ENCODE assay signal across 11 mouse cellular contexts in the genomic region with DNA sequence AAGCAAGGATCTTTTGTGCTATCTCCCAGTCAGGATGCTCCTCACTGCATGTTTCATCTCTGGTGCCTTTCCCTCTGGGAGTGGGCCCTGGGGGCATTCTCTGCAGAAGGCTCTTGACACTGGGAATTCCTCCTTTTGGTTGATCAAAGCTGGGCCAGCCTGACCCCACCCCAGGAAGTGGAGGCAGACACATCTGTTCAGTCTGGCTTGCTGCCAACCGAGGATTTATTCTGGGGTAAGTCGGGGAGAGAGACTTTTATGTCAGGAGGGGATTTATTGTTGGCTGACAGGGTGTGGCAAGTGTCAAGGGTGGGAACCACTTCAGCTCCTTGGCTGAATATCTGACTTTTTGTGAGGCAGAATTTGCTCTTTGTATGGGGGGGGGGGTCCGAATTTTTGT.
DNase-seq lines count a peak whose midpoint lies in the region; ATAC-seq and TF ChIP-seq lines count a peak whose summit lies in the region.
"Had no signal": no experiment of that assay in that cellular context is flagged by ENCODE, and none has a peak within 500 bp of the region (broad histone marks: within the 10 kb centered on the region; RNA-seq: fewer than 3 reads in every experiment).

No protein-coding gene starts in this region.

- H3K4me3 ChIP-seq in stomach, embryonic 14.5 days (ENCODE audit: low read depth, low read length): no peak overlapping the region
- no peak overlapping the region for H3K4me3 ChIP-seq in stomach, postnatal 0 days (ENCODE audit: low read depth, low read length)
- H3K4me3 ChIP-seq in neural tube, embryonic 11.5 days (ENCODE audit: low read depth, low read length): no peak overlapping the region
- H3K4me3 ChIP-seq: embryonic facial prominence, embryonic 15.5 days; limb, embryonic 13.5 days; stomach, embryonic 15.5 days had no signal

- peak; percentile 12 for DNase-seq in gastrocnemius, adult 18-20 months (ENCODE audit: low spot score)
- DNase-seq in gastrocnemius, postnatal 25 days: no peak
- no peak for DNase-seq in stomach, postnatal 0 days (ENCODE audit: low spot score)
- DNase-seq in heart, postnatal 4 days: peak; percentile 29
- peak; percentile 59 for DNase-seq in neural tube, embryonic 11.5 days (ENCODE audit: low spot score)
- no peak for DNase-seq in B cell, adult 2 months
- no peak for DNase-seq in spleen, postnatal 10 days (ENCODE audit: low spot score in 2 of 2)

- no peaks in the 10 kb centered on the region for H3K27me3 ChIP-seq in stomach, embryonic 14.5 days (ENCODE audit: control insufficient read depth, insufficient read depth, low read length)
- no peaks in the 10 kb centered on the region for H3K27me3 ChIP-seq in stomach, postnatal 0 days (ENCODE audit: control insufficient read depth, insufficient read depth, low read length)
- H3K27me3 ChIP-seq in neural tube, embryonic 11.5 days (ENCODE audit: control insufficient read depth, insufficient read depth, low read length): no peaks in the 10 kb centered on the region
- H3K27me3 ChIP-seq: embryonic facial prominence, embryonic 15.5 days; limb, embryonic 13.5 days; stomach, embryonic 15.5 days had no signal

- H3K4me2 ChIP-seq in stomach, embryonic 14.5 days (replicated peaks; ENCODE audit: low read depth, low read length): no peak overlapping the region
- H3K4me2 ChIP-seq in stomach, postnatal 0 days (replicated peaks; ENCODE audit: low read depth): no peak overlapping the region
- H3K4me2 ChIP-seq in neural tube, embryonic 11.5 days (ENCODE audit: low read depth): no peak overlapping the region
- H3K4me2 ChIP-seq: embryonic facial prominence, embryonic 15.5 days; limb, embryonic 13.5 days; stomach, embryonic 15.5 days had no signal

- H3K27ac ChIP-seq in stomach, embryonic 14.5 days (ENCODE audit: low read length): no peak overlapping the region
- no peak overlapping the region for H3K27ac ChIP-seq in stomach, postnatal 0 days (replicated peaks)
- H3K27ac ChIP-seq in neural tube, embryonic 11.5 days (ENCODE audit: low read depth, low read length): no peak overlapping the region
- H3K27ac ChIP-seq: embryonic facial prominence, embryonic 15.5 days; limb, embryonic 13.5 days; stomach, embryonic 15.5 days had no signal

- ATAC-seq in stomach, embryonic 14.5 days (ENCODE audit: insufficient number of reproducible peaks, insufficient read depth, low FRiP score, low read depth): peak; percentile 42; the same call in 1 of the 2 replicates
- ATAC-seq in stomach, postnatal 0 days (ENCODE audit: low FRiP score, low TSS enrichment): no peak
- peak; percentile 68; the same call in 1 of the 2 replicates for ATAC-seq in neural tube, embryonic 11.5 days (ENCODE audit: insufficient read depth, low FRiP score, low TSS enrichment)

- no peaks in the 10 kb centered on the region for H3K36me3 ChIP-seq in stomach, embryonic 14.5 days (ENCODE audit: control insufficient read depth, insufficient read depth, low read length)
- no peaks in the 10 kb centered on the region for H3K36me3 ChIP-seq in stomach, postnatal 0 days (ENCODE audit: control insufficient read depth, insufficient read depth, low read length)
- H3K36me3 ChIP-seq in neural tube, embryonic 11.5 days (ENCODE audit: control insufficient read depth, insufficient read depth, low read length): no peaks in the 10 kb centered on the region
- H3K36me3 ChIP-seq: embryonic facial prominence, embryonic 15.5 days; limb, embryonic 13.5 days; stomach, embryonic 15.5 days had no signal

- peaks cover 8% of the 10 kb centered on the region; the same call in 1 of the 2 replicates for H3K4me1 ChIP-seq in stomach, embryonic 14.5 days (ENCODE audit: control insufficient read depth, insufficient read depth, low read length)
- H3K4me1 ChIP-seq in stomach, postnatal 0 days (replicated peaks; ENCODE audit: control insufficient read depth, insufficient read depth): no peaks in the 10 kb centered on the region
- peaks cover 5% of the 10 kb centered on the region; the same call in 1 of the 2 replicates for H3K4me1 ChIP-seq in neural tube, embryonic 11.5 days (ENCODE audit: control insufficient read depth, insufficient read depth, low read length)

- 8% methylated on average over 3 of the region's 3 CpGs for WGBS in stomach, embryonic 14.5 days
- WGBS in stomach, postnatal 0 days: 2% methylated on average over 3 of the region's 3 CpGs
- WGBS in neural tube, embryonic 11.5 days: 10% methylated on average over 3 of the region's 3 CpGs

- no peak for TF ChIP-seq EP300 in stomach, postnatal 0 days (optimal IDR thresholded peaks at IDR 0.05)

- TF ChIP-seq CTCF in stomach, postnatal 0 days (IDR thresholded peaks at IDR 0.05; ENCODE audit: low read depth): no peak

- H3K9me3 ChIP-seq in stomach, embryonic 14.5 days (ENCODE audit: control insufficient read depth, low read depth, low read length): no peaks in the 10 kb centered on the region
- no peaks in the 10 kb centered on the region for H3K9me3 ChIP-seq in stomach, postnatal 0 days (ENCODE audit: control insufficient read depth, low read length)
- H3K9me3 ChIP-seq in neural tube, embryonic 11.5 days (ENCODE audit: control insufficient read depth, low read length): no peaks in the 10 kb centered on the region
- H3K9me3 ChIP-seq: stomach, embryonic 15.5 days had no signal

- H3K9ac ChIP-seq in stomach, embryonic 14.5 days (replicated peaks; ENCODE audit: low read depth, low read length): no peak overlapping the region
- H3K9ac ChIP-seq in stomach, postnatal 0 days (ENCODE audit: low read length): no peak overlapping the region
- H3K9ac ChIP-seq in neural tube, embryonic 11.5 days (ENCODE audit: low read length): no peak overlapping the region; the same call in 1 of the 2 replicates
- H3K9ac ChIP-seq: embryonic facial prominence, embryonic 15.5 days; limb, embryonic 13.5 days; stomach, embryonic 15.5 days had no signal

Comparison
In these comparisons a context has a peak if more than half of its experiments do, and no peak if none do; other contexts are left out.
1. DNase-seq: peak in gastrocnemius, adult 18-20 months (single experiment), heart, postnatal 4 days (single experiment) and neural tube, embryonic 11.5 days (single experiment); none in gastrocnemius, postnatal 25 days (single experiment), stomach, postnatal 0 days (single experiment), B cell, adult 2 months (0 of 2) and spleen, postnatal 10 days (0 of 2).